Mouse (Mus musculus): Measurements from ENCODE around the gene Tmem54.

- TF ChIP-seq GATA1 (IDR thresholded peaks at IDR 0.05; ENCODE audit: borderline replicate concordance, low read length) (no peak), FLI1 (IDR thresholded peaks at IDR 0.05; ENCODE audit: low read length) (no peak)
Observed at GRCm38 (mm10) chr4:129122719-129123118, 17.4 kb downstream of the Tmem54 start.

Data from megakaryocyte, embryonic 14.5 days (primary cell).